Mouse (Mus musculus): Measurements from ENCODE around the gene Jak2. TPM values are rescaled to one million over a fixed set of nuclear protein-coding genes. Genes with fewer than 3 reads are reported as not detected.
A peak's percentile ranks its signal among the peaks of the same experiment; 100 is the strongest.

Jak2 gene
- polyA plus RNA-seq, 1 experiment from 2014 or later: 5.9 TPM

GRCm38 (mm10) chr19:29226996-29227395 is 24.6 kb upstream of the Jak2 start:
- no peaks in the 10 kb centered on the region for H3K9me3 ChIP-seq (replicated peaks; ENCODE audit: control insufficient read depth, low read length)
- 18% methylated on average over 1 of the region's 1 CpGs for WGBS (ENCODE audit: insufficient replicate concordance)

DNA sequence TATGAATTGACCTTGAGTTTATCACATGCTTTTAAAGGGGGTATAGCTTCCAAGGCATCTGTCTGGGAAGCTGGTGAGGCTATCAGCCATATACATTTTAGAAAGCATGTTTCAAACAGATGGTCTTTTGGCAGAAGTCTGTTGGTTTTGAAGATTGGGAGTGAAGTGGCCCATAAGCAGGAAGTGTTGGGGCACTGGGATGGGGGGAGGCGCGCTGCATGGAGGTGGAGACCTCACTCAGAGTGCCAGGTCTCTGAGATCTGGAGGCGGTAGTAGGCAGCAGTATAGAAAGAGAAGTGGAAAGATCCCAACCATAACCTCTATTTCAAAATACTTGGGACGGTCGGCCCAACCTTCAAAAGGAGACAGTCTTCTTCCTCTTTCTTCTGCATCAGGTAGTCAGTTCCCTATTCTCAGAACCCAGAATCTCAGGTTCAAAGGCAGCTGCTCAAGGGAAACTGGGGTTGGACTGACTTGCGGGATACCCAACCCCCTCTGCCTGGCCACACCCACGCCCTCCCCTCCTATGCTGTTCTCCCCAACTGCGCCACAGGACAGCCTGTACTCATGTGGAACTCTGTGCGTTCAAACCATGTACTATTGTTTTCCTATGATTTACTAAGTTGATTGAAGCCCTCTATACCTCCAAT is 23.6 kb upstream of the Jak2 start:
- no peak overlapping the region; the same call in 1 of the 2 replicates for H3K4me2 ChIP-seq (ENCODE audit: low read depth, low read length)
- H3K9me3 ChIP-seq (replicated peaks; ENCODE audit: control insufficient read depth, low read length): no peaks in the 10 kb centered on the region
- H3K9ac ChIP-seq (ENCODE audit: low read depth, low read length): no peak overlapping the region
- peaks cover 15% of the 10 kb centered on the region for H3K4me1 ChIP-seq (ENCODE audit: control insufficient read depth, low read depth, low read length)
- no peak overlapping the region for H3K27ac ChIP-seq (ENCODE audit: low read length)
- H3K4me3 ChIP-seq (ENCODE audit: low read depth, low read length): no peak overlapping the region
- no peaks in the 10 kb centered on the region for H3K36me3 ChIP-seq (ENCODE audit: control insufficient read depth, insufficient read depth)
- WGBS (ENCODE audit: insufficient replicate concordance): 19% methylated on average over 9 of the region's 9 CpGs
- 0 out of 2 replicates have a peak, but pooled peaks have one; percentile 37 for ATAC-seq (ENCODE audit: low read depth)
- H3K27me3 ChIP-seq (ENCODE audit: control insufficient read depth, insufficient read depth, low read depth, low read length): no peaks in the 10 kb centered on the region

More at GRCm38 (mm10) chr19:29226996-29227395, 24.6 kb upstream of the Jak2 start:
- Histone ChIP-seq H3K27me3 (ENCODE audit: control insufficient read depth, insufficient read depth, low read depth, low read length) (no peaks in the 10 kb centered on the region), H3K4me3 (ENCODE audit: low read depth, low read length) (no peak overlapping the region), H3K4me2 (ENCODE audit: low read depth, low read length) (no peak overlapping the region), H3K36me3 (ENCODE audit: control insufficient read depth, insufficient read depth) (no peaks in the 10 kb centered on the region), H3K9ac (ENCODE audit: low read depth, low read length) (no peak overlapping the region), H3K27ac (ENCODE audit: low read length) (no peak overlapping the region), H3K4me1 (ENCODE audit: control insufficient read depth, low read depth, low read length) (peaks cover 8% of the 10 kb centered on the region)
- ATAC-seq (ENCODE audit: low read depth): no peak

GRCm38 (mm10) chr19:29228989-29229388 is 22.6 kb upstream of the Jak2 start:
- no peak overlapping the region for H3K9ac ChIP-seq (ENCODE audit: low read depth, low read length)
- H3K36me3 ChIP-seq (ENCODE audit: control insufficient read depth, insufficient read depth): no peaks in the 10 kb centered on the region
- H3K4me1 ChIP-seq (ENCODE audit: control insufficient read depth, low read depth, low read length): peaks cover 17% of the 10 kb centered on the region
- H3K4me2 ChIP-seq (ENCODE audit: low read depth, low read length): no peak overlapping the region
- no peak overlapping the region for H3K27ac ChIP-seq (ENCODE audit: low read length)
- no peak overlapping the region for H3K4me3 ChIP-seq (ENCODE audit: low read depth, low read length)
- H3K27me3 ChIP-seq (ENCODE audit: control insufficient read depth, insufficient read depth, low read depth, low read length): no peaks in the 10 kb centered on the region
- H3K9me3 ChIP-seq (replicated peaks; ENCODE audit: control insufficient read depth, low read length): no peaks in the 10 kb centered on the region
- WGBS (ENCODE audit: insufficient replicate concordance): 58% methylated on average over 2 of the region's 2 CpGs
- no peak for ATAC-seq (ENCODE audit: low read depth)

GRCm38 (mm10) chr19:29232738-29233137 is 18.9 kb upstream of the Jak2 start:
- 30% methylated on average over 6 of the region's 6 CpGs for WGBS (ENCODE audit: insufficient replicate concordance)
- H3K9ac ChIP-seq (ENCODE audit: low read depth, low read length): peak overlapping the region; percentile 20; the same call in 1 of the 2 replicates
- H3K4me3 ChIP-seq (ENCODE audit: low read depth, low read length): no peak overlapping the region
- H3K9me3 ChIP-seq (replicated peaks; ENCODE audit: control insufficient read depth, low read length): no peaks in the 10 kb centered on the region
- no peaks in the 10 kb centered on the region for H3K27me3 ChIP-seq (ENCODE audit: control insufficient read depth, insufficient read depth, low read depth, low read length)
- no peaks in the 10 kb centered on the region for H3K36me3 ChIP-seq (ENCODE audit: control insufficient read depth, insufficient read depth)
- 0 out of 2 replicates have a peak, but pooled peaks have one; percentile 42 for ATAC-seq (ENCODE audit: low read depth)
- H3K4me1 ChIP-seq (ENCODE audit: control insufficient read depth, low read depth, low read length): peaks cover 23% of the 10 kb centered on the region
- peak overlapping the region; percentile 27; the same call in 1 of the 2 replicates for H3K4me2 ChIP-seq (ENCODE audit: low read depth, low read length)
- H3K27ac ChIP-seq (ENCODE audit: low read length): peak overlapping the region; percentile 4

DNA sequence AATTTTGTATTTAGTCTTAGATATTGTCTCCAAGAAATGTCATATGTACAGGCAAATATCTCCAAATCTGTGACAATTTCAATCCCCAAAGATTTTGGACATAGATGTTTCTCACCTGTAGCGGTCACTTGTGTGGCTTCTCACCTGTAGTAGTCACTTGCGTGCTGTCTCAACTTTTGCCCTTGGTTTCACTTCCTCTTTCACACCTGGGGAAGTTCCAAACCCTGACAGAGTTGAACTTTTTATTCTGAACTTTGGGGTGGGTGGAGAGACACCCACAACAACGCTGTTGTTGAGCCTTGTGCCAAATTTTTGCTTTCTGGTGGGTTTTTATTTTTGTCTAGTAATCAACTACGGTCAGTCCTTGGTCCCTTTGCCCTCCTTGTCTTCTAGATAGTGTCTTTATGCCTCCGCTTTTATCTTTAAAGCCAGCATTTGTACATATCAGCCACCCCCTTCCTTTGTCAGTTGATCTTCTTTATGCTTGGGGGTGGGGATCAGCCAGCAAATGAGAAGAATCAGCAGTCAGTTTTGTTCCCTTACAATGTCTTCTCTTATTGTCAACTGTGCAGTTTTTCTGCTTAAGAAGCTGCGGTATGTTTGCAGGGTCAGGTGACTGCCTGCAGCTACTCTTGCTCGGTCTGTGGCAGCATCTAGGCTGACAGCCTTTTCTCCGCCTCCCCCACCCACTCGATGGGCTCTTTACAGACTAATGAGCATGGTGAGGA is 14.8 kb upstream of the Jak2 start:
- peak; percentile 52 for ATAC-seq (ENCODE audit: low read depth)
- H3K36me3 ChIP-seq (ENCODE audit: control insufficient read depth, insufficient read depth): no peaks in the 10 kb centered on the region
- H3K9ac ChIP-seq (ENCODE audit: low read depth, low read length): peak overlapping the region; percentile 13; the same call in 1 of the 2 replicates
- H3K27ac ChIP-seq (ENCODE audit: low read length): peak overlapping the region; percentile 28
- no peaks in the 10 kb centered on the region for H3K9me3 ChIP-seq (replicated peaks; ENCODE audit: control insufficient read depth, low read length)
- H3K4me3 ChIP-seq (ENCODE audit: low read depth, low read length): peak overlapping the region; percentile 10; the same call in 1 of the 2 replicates
- H3K4me1 ChIP-seq (ENCODE audit: control insufficient read depth, low read depth, low read length): peaks cover 39% of the 10 kb centered on the region
- H3K27me3 ChIP-seq (ENCODE audit: control insufficient read depth, insufficient read depth, low read depth, low read length): no peaks in the 10 kb centered on the region
- 19% methylated on average over 9 of the region's 9 CpGs for WGBS (ENCODE audit: insufficient replicate concordance)
- H3K4me2 ChIP-seq (ENCODE audit: low read depth, low read length): peak overlapping the region; percentile 54

DNA sequence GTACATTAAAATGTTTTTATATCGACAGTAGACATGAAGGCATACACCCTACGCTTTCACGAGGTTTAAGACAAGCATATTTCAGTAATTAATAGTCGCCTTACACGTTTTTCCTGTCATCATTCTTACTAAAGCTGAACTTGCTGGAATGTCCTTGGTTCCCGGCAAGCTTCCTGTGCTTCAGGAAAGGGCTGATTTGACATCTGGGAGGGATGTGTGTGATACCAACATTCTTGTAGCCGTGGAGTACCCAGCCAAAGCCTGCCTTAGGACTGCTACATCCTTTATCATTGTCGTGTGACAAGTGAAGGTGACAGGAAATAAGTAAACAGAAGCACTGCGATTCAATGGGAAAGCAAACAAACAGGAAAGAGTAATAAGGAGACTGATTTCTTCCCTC is 13.5 kb upstream of the Jak2 start:
- ATAC-seq (ENCODE audit: low read depth): no peak
- Histone ChIP-seq H3K4me2 (ENCODE audit: low read depth, low read length) (no peak overlapping the region), H3K27me3 (ENCODE audit: control insufficient read depth, insufficient read depth, low read depth, low read length) (no peaks in the 10 kb centered on the region), H3K27ac (ENCODE audit: low read length) (no peak overlapping the region), H3K36me3 (ENCODE audit: control insufficient read depth, insufficient read depth) (no peaks in the 10 kb centered on the region), H3K9ac (ENCODE audit: low read depth, low read length) (no peak overlapping the region), H3K9me3 (replicated peaks; ENCODE audit: control insufficient read depth, low read length) (no peaks in the 10 kb centered on the region), H3K4me1 (ENCODE audit: control insufficient read depth, low read depth, low read length) (peaks cover 34% of the 10 kb centered on the region), H3K4me3 (ENCODE audit: low read depth, low read length) (no peak overlapping the region)
- WGBS (ENCODE audit: insufficient replicate concordance): 40% methylated on average over 9 of the region's 9 CpGs

GRCm38 (mm10) chr19:29239513-29240235 is 12.0 kb upstream of the Jak2 start:
- ATAC-seq (ENCODE audit: low read depth): no peak
- H3K4me1 ChIP-seq (ENCODE audit: control insufficient read depth, low read depth, low read length): peaks cover 32% of the 10 kb centered on the region
- H3K9ac ChIP-seq (ENCODE audit: low read depth, low read length): no peak overlapping the region
- H3K36me3 ChIP-seq (ENCODE audit: control insufficient read depth, insufficient read depth): no peaks in the 10 kb centered on the region
- H3K4me3 ChIP-seq (ENCODE audit: low read depth, low read length): no peak overlapping the region
- H3K27ac ChIP-seq (ENCODE audit: low read length): no peak overlapping the region
- H3K9me3 ChIP-seq (replicated peaks; ENCODE audit: control insufficient read depth, low read length): no peaks in the 10 kb centered on the region
- no peaks in the 10 kb centered on the region for H3K27me3 ChIP-seq (ENCODE audit: control insufficient read depth, insufficient read depth, low read depth, low read length)
- 57% methylated on average over 7 of the region's 7 CpGs for WGBS (ENCODE audit: insufficient replicate concordance)
- no peak overlapping the region for H3K4me2 ChIP-seq (ENCODE audit: low read depth, low read length)

- H3K9ac ChIP-seq (ENCODE audit: low read depth, low read length): no peak overlapping the region
- H3K9me3 ChIP-seq (replicated peaks; ENCODE audit: control insufficient read depth, low read length): no peaks in the 10 kb centered on the region
Measured at GRCm38 (mm10) chr19:29240676-29241075, 11.0 kb upstream of the Jak2 start.

More at GRCm38 (mm10) chr19:29240676-29241075, 11.0 kb upstream of the Jak2 start:
- ATAC-seq (ENCODE audit: low read depth): no peak
- Histone ChIP-seq H3K27ac (ENCODE audit: low read length) (no peak overlapping the region), H3K36me3 (ENCODE audit: control insufficient read depth, insufficient read depth) (no peaks in the 10 kb centered on the region), H3K4me2 (ENCODE audit: low read depth, low read length) (no peak overlapping the region), H3K4me1 (ENCODE audit: control insufficient read depth, low read depth, low read length) (peaks cover 32% of the 10 kb centered on the region), H3K4me3 (ENCODE audit: low read depth, low read length) (no peak overlapping the region), H3K27me3 (ENCODE audit: control insufficient read depth, insufficient read depth, low read depth, low read length) (no peaks in the 10 kb centered on the region)
- WGBS (ENCODE audit: insufficient replicate concordance): 23% methylated on average over 2 of the region's 2 CpGs

All from liver, embryonic 16.5 days (tissue).